Mouse (Mus musculus) kidney, adult 2 months (tissue): ENCODE results near the gene Scaf1. TPM values are rescaled to one million over a fixed set of nuclear protein-coding genes. Genes with fewer than 3 reads are reported as not detected.
"Not testable (repeated sequence)": the region's sequence is repeated elsewhere in the genome, so short reads cannot be mapped to it uniquely, and the experiment has no call there.

ENCODE experiments used
- DNase-seq: peaks from one replicate; pipeline ENCODE4 v3.0.0; 2021
- H3K27ac ChIP-seq: fragments of 200-500 bp; 2 replicates; pipeline ENCODE4 v1.5.1; 2012; ENCODE audit warnings: low read depth, low read length, control low read depth, inconsistent platforms; ENCODE audit not compliant: insufficient read depth
- H3K27me3 ChIP-seq: fragments of 200-500 bp; replicated peaks from 2 replicates; pipeline ENCODE4 v1.6.1; 2012; ENCODE audit warnings: mild to moderate bottlenecking, moderate library complexity, low read length, inconsistent platforms; ENCODE audit not compliant: control insufficient read depth, insufficient read depth
- H3K36me3 ChIP-seq: fragments of 200-500 bp; 2 replicates; pipeline ENCODE4 v1.6.1; 2012; ENCODE audit warnings: mild to moderate bottlenecking, moderate library complexity, low read length, inconsistent platforms; ENCODE audit not compliant: control insufficient read depth, insufficient read depth
- H3K4me1 ChIP-seq: fragments of 200-500 bp; 2 replicates; pipeline ENCODE4 v1.6.1; 2011; ENCODE audit warnings: low read length; ENCODE audit not compliant: control insufficient read depth, insufficient read depth
- H3K4me3 ChIP-seq: fragments of 200-500 bp; 2 replicates; pipeline ENCODE4 v1.5.1; 2011; ENCODE audit warnings: mild to moderate bottlenecking, low read depth, low read length, control low read depth; ENCODE audit not compliant: insufficient read depth
- CTCF ChIP-seq: fragments of 200-500 bp; conservative IDR thresholded peaks from 2 replicates; pipeline ENCODE4 v1.5.1; 2011; ENCODE audit warnings: low read depth, mild to moderate bottlenecking, control low read depth, low read length, moderate library complexity, mixed read lengths; ENCODE audit not compliant: insufficient read depth, insufficient read length
- POLR2A ChIP-seq: fragments of 200-500 bp; IDR thresholded peaks from one replicate; pipeline ENCODE4 v1.6.1; 2011; ENCODE audit warnings: low read depth, low read length, control low read depth
- WGBS: fragments of 180-500 bp; shearing (Covaris S2); methylation state at CpG from one replicate; pipeline ENCODE4 v1.1.7; 2018; 5-methylcytosine and 5-hydroxymethylcytosine counted together
- polyA plus RNA-seq: library from polyadenylated mRNA; depleted of rRNA; stranded (reverse); fragments of >200 nt; gene quantifications from 2 replicates; pipeline ENCODE4 v1.2.3, GENCODE M21; 2012

Scaf1 gene
- polyA plus RNA-seq, 1 experiment = 38.8 TPM

- DNase-seq, H3K4me1 ChIP-seq, H3K4me3 ChIP-seq, H3K27ac ChIP-seq, H3K36me3 ChIP-seq, H3K27me3 ChIP-seq: not testable (repeated sequence)
- TF ChIP-seq CTCF = peak; percentile 25; the same call in 1 of the 2 replicates
- 54% methylated on average over 5 of the region's 5 CpGs for whole genome bisulfite sequencing
Observed at GRCm38 (mm10) chr7:45023711-45024110, 7.5 kb upstream of the Scaf1 start.

- Histone ChIP-seq H3K27me3 (no peaks in the 10 kb centered on the region), H3K36me3 (no peaks in the 10 kb centered on the region), H3K4me3 (no peak overlapping the region), H3K27ac (no peak overlapping the region), H3K4me1 (peaks cover 3% of the 10 kb centered on the region; the same call in 1 of the 2 replicates)
- TF ChIP-seq POLR2A = no peak
- no peak for TF ChIP-seq CTCF
- WGBS = 80% methylated on average over 9 of the region's 9 CpGs
- DNase-seq = no peak
Observed at GRCm38 (mm10) chr7:45020225-45020624, 4.1 kb upstream of the Scaf1 start.

- TF ChIP-seq CTCF (no peak), POLR2A (no peak)
- no peaks in the 10 kb centered on the region for H3K27me3 ChIP-seq
- peak overlapping the region; percentile 50 for H3K4me3 ChIP-seq
- H3K27ac ChIP-seq = peak overlapping the region; percentile 81
- WGBS = 32% methylated on average over 8 of the region's 8 CpGs
- H3K4me1 ChIP-seq = peaks cover 3% of the 10 kb centered on the region; the same call in 1 of the 2 replicates
- H3K36me3 ChIP-seq = no peaks in the 10 kb centered on the region
- peak; percentile 87 for DNase-seq
Observed at GRCm38 (mm10) chr7:45019031-45019571, 2.9 kb upstream of the Scaf1 start.

- peak; percentile 99 for DNase-seq
- Histone ChIP-seq H3K4me1 (peaks cover 3% of the 10 kb centered on the region; the same call in 1 of the 2 replicates), H3K36me3 (no peaks in the 10 kb centered on the region), H3K27me3 (no peaks in the 10 kb centered on the region), H3K4me3 (peak within 1 kb of the TSS; percentile 51), H3K27ac (peak within 1 kb of the TSS; percentile 96)
- WGBS = under 1% methylated on average over 36 of the region's 36 CpGs
- TF ChIP-seq POLR2A (peak; percentile 47), CTCF (no peak)
Observed at GRCm38 (mm10) chr7:45017242-45018061, 1.3 kb upstream of the Scaf1 start, which contains the start of gene Rras. TSS of gene Rras (plus strand) at chr7:45017961.

GRCm38 (mm10) chr7:45016761-45017160 is 598 bp upstream of the Scaf1 start:
- TF ChIP-seq POLR2A (no peak), CTCF (no peak)
- 1% methylated on average over 4 of the region's 4 CpGs for whole genome bisulfite sequencing
- peaks cover 3% of the 10 kb centered on the region; the same call in 1 of the 2 replicates for H3K4me1 ChIP-seq
- H3K4me3 ChIP-seq = peak overlapping the region; percentile 43
- H3K27ac ChIP-seq = peak overlapping the region; percentile 96
- no peaks in the 10 kb centered on the region for H3K36me3 ChIP-seq
- no peaks in the 10 kb centered on the region for H3K27me3 ChIP-seq
- no peak for DNase-seq

- Histone ChIP-seq H3K27me3 (no peaks in the 10 kb centered on the region), H3K27ac (peak overlapping the region; percentile 32), H3K4me3 (peak overlapping the region; percentile 90), H3K36me3 (no peaks in the 10 kb centered on the region), H3K4me1 (peaks cover 3% of the 10 kb centered on the region; the same call in 1 of the 2 replicates)
- DNase-seq = no peak
- under 1% methylated on average over 20 of the region's 20 CpGs for WGBS
- TF ChIP-seq CTCF (no peak), POLR2A (no peak)
Observed at GRCm38 (mm10) chr7:45015344-45015956, 713 bp downstream of the Scaf1 start.

- Histone ChIP-seq H3K27me3 (no peaks in the 10 kb centered on the region), H3K36me3 (no peaks in the 10 kb centered on the region), H3K4me3 (no peak overlapping the region), H3K4me1 (peaks cover 3% of the 10 kb centered on the region; the same call in 1 of the 2 replicates), H3K27ac (no peak overlapping the region)
- DNase-seq = no peak
- TF ChIP-seq CTCF = no peak
- no peak for TF ChIP-seq POLR2A
- WGBS = 96% methylated on average over 3 of the region's 3 CpGs
Observed at GRCm38 (mm10) chr7:45014096-45014451, 2.1 kb downstream of the Scaf1 start.
